Mouse (Mus musculus) megakaryocyte, embryonic 14.5 days (primary cell): Measurements from ENCODE around the gene Hist2h2ac.

Experiments
- FLI1 ChIP-seq: IDR thresholded peaks from 2 replicates; pipeline ENCODE4 v1.6.1; 2012; ENCODE audit warnings: low read length, inconsistent platforms, mixed read lengths
- GATA1 ChIP-seq: IDR thresholded peaks from 3 replicates; pipeline ENCODE4 v1.6.1; 2012; ENCODE audit warnings: mixed read lengths, low read length, inconsistent platforms, borderline replicate concordance

GRCm38 (mm10) chr3:96231758-96232120 is 11.1 kb upstream of the Hist2h2ac start:
- TF ChIP-seq FLI1, result no peak
- no peak for TF ChIP-seq GATA1
